Mouse (Mus musculus) ES-Bruce4 (cell line): ENCODE measurements around the gene Kirrel3.

Source experiments
- CTCF ChIP-seq: IDR thresholded peaks from one replicate; pipeline ENCODE4 v1.8.1; 2011; ENCODE audit warnings: low read depth, low read length
- EP300 ChIP-seq: IDR thresholded peaks from 2 replicates; pipeline ENCODE4 v1.6.1; 2011; ENCODE audit warnings: low read depth, low read length; ENCODE audit not compliant: insufficient read depth
- POLR2A ChIP-seq: IDR thresholded peaks from one replicate; pipeline ENCODE4 v1.8.1; 2011; ENCODE audit warnings: low read length; ENCODE audit not compliant: insufficient read depth

GRCm38 (mm10) chr9:34795226-34795625, 309.5 kb downstream of the Kirrel3 start:
- no peak for TF ChIP-seq POLR2A
- TF ChIP-seq EP300: no peak
- TF ChIP-seq CTCF: no peak
